Mouse (Mus musculus): ENCODE data around the gene Ano6.

DNA sequence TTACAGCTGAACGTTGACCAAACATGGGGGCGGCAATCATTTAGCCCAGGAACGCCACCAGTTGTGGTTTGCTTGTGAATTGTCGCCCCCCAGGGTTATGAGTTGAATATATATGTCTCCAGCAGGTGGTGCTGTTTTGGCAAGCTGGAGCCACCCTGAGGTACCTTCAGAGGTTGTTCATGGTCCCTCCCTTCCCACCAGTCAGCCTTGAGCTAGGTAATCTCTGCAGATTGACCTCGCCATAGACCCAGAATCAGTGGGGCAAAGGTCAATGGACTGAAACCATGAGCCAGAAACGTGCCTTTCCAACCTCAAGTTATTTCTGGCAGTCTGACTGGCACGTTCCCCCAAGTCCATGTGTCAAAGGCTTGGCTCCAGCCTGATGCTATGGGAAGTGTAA, 22.8 kb upstream of the Ano6 start:
- TF ChIP-seq CTCF (IDR thresholded peaks at IDR 0.05; ENCODE audit: low read depth, low read length) = no peak
- TF ChIP-seq POLR2AphosphoS5 (IDR thresholded peaks at IDR 0.05; ENCODE audit: insufficient replicate concordance, low read depth, low read length) = no peak
- TF ChIP-seq TAL1 (conservative IDR thresholded peaks at IDR 0.05; ENCODE audit: low read depth, low read length) = no peak
- TF ChIP-seq GATA1 (IDR thresholded peaks at IDR 0.05; ENCODE audit: borderline replicate concordance, low read length) = no peak
